8 mouse cellular contexts compared by ENCODE assay signal in genomic region chr7:19024581-19025255, GRCm38 (mm10). TPM values are rescaled to one million over a fixed set of nuclear protein-coding genes. Genes with fewer than 3 reads are reported as not detected.
A peak's percentile ranks its signal among the peaks of the same experiment; 100 is the strongest.
DNase-seq lines count a peak whose midpoint lies in the region; ATAC-seq lines count a peak whose summit lies in the region.

No protein-coding gene starts in this region.

- H3K9me3 ChIP-seq in heart, embryonic 14.5 days (ENCODE audit: control insufficient read depth, low read length) = no peaks in the 10 kb centered on the region
- no peaks in the 10 kb centered on the region for H3K9me3 ChIP-seq in limb, embryonic 11.5 days (ENCODE audit: control insufficient read depth, low read length)
- H3K9me3 ChIP-seq in midbrain, embryonic 15.5 days = no peaks in the 10 kb centered on the region

- peak overlapping the region; percentile 87 for H3K4me2 ChIP-seq in heart, embryonic 14.5 days (ENCODE audit: low read length)
- H3K4me2 ChIP-seq in limb, embryonic 11.5 days (ENCODE audit: low read depth, severe bottlenecking) = peak overlapping the region; percentile 82
- H3K4me2 ChIP-seq in midbrain, embryonic 15.5 days = peak overlapping the region; percentile 61

- H3K4me3 ChIP-seq in heart, embryonic 14.5 days (ENCODE audit: control insufficient read depth in 1 of 2, insufficient read depth in 1 of 2, low read depth in 1 of 2, low read length in 2 of 2) = peak overlapping the region; percentile 95 to 99
- peak overlapping the region; percentile 85 for H3K4me3 ChIP-seq in limb, embryonic 11.5 days (ENCODE audit: low read depth, low read length)
- peak overlapping the region; percentile 83 for H3K4me3 ChIP-seq in midbrain, embryonic 15.5 days

- WGBS in heart, embryonic 14.5 days = 2% methylated on average over 36 of the region's 36 CpGs
- 2% methylated on average over 27 of the region's 36 CpGs for WGBS in limb, embryonic 11.5 days
- 2% methylated on average over 36 of the region's 36 CpGs for WGBS in midbrain, embryonic 15.5 days

- peaks cover 13% of the 10 kb centered on the region for H3K36me3 ChIP-seq in heart, embryonic 14.5 days (ENCODE audit: control insufficient read depth, insufficient read depth, low read length)
- peaks cover 7% of the 10 kb centered on the region for H3K36me3 ChIP-seq in limb, embryonic 11.5 days (ENCODE audit: control insufficient read depth, insufficient read depth, low read length)
- H3K36me3 ChIP-seq in midbrain, embryonic 15.5 days (replicated peaks) = peaks cover 10% of the 10 kb centered on the region; the same call in 1 of the 2 replicates

- DNase-seq in frontal cortex, adult 2 months (ENCODE audit: extremely low spot score in 1 of 2, low spot score in 1 of 2) = no peak
- peak; percentile 59 for DNase-seq in A20 (ENCODE audit: low read depth, low spot score)
- peak; percentile 63 to 68 for DNase-seq in cerebellum, postnatal 14 days
- DNase-seq in limb, embryonic 11.5 days (ENCODE audit: low spot score) = peak; percentile 56
- no peak for DNase-seq in left cerebral cortex, adult 11 months (ENCODE audit: low spot score)

- H3K27ac ChIP-seq in heart, embryonic 14.5 days (replicated peaks in 1 of 2; ENCODE audit: control insufficient read depth in 1 of 2, insufficient read depth in 1 of 2, low read depth in 2 of 2, low read length in 2 of 2) = peak overlapping the region; percentile 59 to 72
- H3K27ac ChIP-seq in limb, embryonic 11.5 days (replicated peaks; ENCODE audit: low read depth, low read length) = 0 out of 2 replicates have a peak overlapping the region, but pooled peaks have one; percentile 47
- H3K27ac ChIP-seq in midbrain, embryonic 15.5 days = peak overlapping the region; percentile 66

- H3K9ac ChIP-seq in heart, embryonic 14.5 days (ENCODE audit: low read length) = peak overlapping the region; percentile 97
- peak overlapping the region; percentile 86 for H3K9ac ChIP-seq in limb, embryonic 11.5 days (ENCODE audit: low read length)
- peak overlapping the region; percentile 84 for H3K9ac ChIP-seq in midbrain, embryonic 15.5 days

- peak; percentile 24; the same call in 1 of the 2 replicates for ATAC-seq in frontal cortex, adult (ENCODE audit: low TSS enrichment)
- ATAC-seq in heart, embryonic 14.5 days (ENCODE audit: insufficient number of reproducible peaks, insufficient read depth, low FRiP score, low read depth) = peak; percentile 23
- peak; percentile 37 for ATAC-seq in limb, embryonic 11.5 days (ENCODE audit: insufficient number of reproducible peaks, low FRiP score, low TSS enrichment, low read depth)
- ATAC-seq in midbrain, embryonic 15.5 days (replicated peaks) = peak; percentile 65

- H3K4me1 ChIP-seq in heart, embryonic 14.5 days (ENCODE audit: control insufficient read depth in 2 of 2, insufficient read depth in 2 of 2, low read length in 2 of 2) = peaks cover 7 to 22% of the 10 kb centered on the region in 2 experiments
- peaks cover 6% of the 10 kb centered on the region; the same call in 1 of the 2 replicates for H3K4me1 ChIP-seq in limb, embryonic 11.5 days (ENCODE audit: control insufficient read depth, insufficient read depth, low read length)
- H3K4me1 ChIP-seq in midbrain, embryonic 15.5 days = peaks cover 21% of the 10 kb centered on the region

- peaks cover 37% of the 10 kb centered on the region for H3K27me3 ChIP-seq in heart, embryonic 14.5 days (ENCODE audit: control insufficient read depth, insufficient read depth, low read length)
- peaks cover 32% of the 10 kb centered on the region for H3K27me3 ChIP-seq in limb, embryonic 11.5 days (ENCODE audit: control insufficient read depth, insufficient read depth, low read length)
- H3K27me3 ChIP-seq in midbrain, embryonic 15.5 days (replicated peaks) = peaks cover 37% of the 10 kb centered on the region

RNA-seq across cellular contexts. Expression of gene Sympk, which starts 0.5 kb away (rescaled TPM):
- polyA plus RNA-seq in frontal cortex, adult 2 months (2012; rRNA removed) = 118 and 120 TPM in 2 replicates
- polyA plus RNA-seq in heart, embryonic 14.5 days (2014; fragmentation: Nextera tagmentation; extraction: Ambion mirVana) = 15.8 and 16.3 TPM in 2 replicates
- polyA plus RNA-seq in limb, embryonic 11.5 days (2014; fragmentation: Nextera tagmentation; extraction: Ambion mirVana) = 36.0 and 37.6 TPM in 2 replicates
- polyA plus RNA-seq in midbrain, embryonic 15.5 days (2015; fragmentation: Nextera tagmentation; extraction: Ambion mirVana) = 30.6 and 32.7 TPM in 2 replicates

RNA-seq across cellular contexts. Expression of gene Foxa3, which starts 1.4 kb away (rescaled TPM):
- polyA plus RNA-seq in frontal cortex, adult 2 months (2012; rRNA removed) = not detected in 2 replicates
- polyA plus RNA-seq in heart, embryonic 14.5 days (2014; fragmentation: Nextera tagmentation; extraction: Ambion mirVana) = not detected in 2 replicates
- 0.21 and 0.44 TPM in 2 replicates for polyA plus RNA-seq in limb, embryonic 11.5 days (2014; fragmentation: Nextera tagmentation; extraction: Ambion mirVana)
- not detected in 2 replicates for polyA plus RNA-seq in midbrain, embryonic 15.5 days (2015; fragmentation: Nextera tagmentation; extraction: Ambion mirVana)

RNA-seq across cellular contexts. Expression of gene Irf2bp1, which starts 20.9 kb away (rescaled TPM):
- 29.0 and 30.5 TPM in 2 replicates for polyA plus RNA-seq in frontal cortex, adult 2 months (2012; rRNA removed)
- 14.8 and 17.8 TPM in 2 replicates for polyA plus RNA-seq in heart, embryonic 14.5 days (2014; fragmentation: Nextera tagmentation; extraction: Ambion mirVana)
- 31.4 and 32.5 TPM in 2 replicates for polyA plus RNA-seq in limb, embryonic 11.5 days (2014; fragmentation: Nextera tagmentation; extraction: Ambion mirVana)
- polyA plus RNA-seq in midbrain, embryonic 15.5 days (2015; fragmentation: Nextera tagmentation; extraction: Ambion mirVana) = 33.4 and 40.2 TPM in 2 replicates

RNA-seq across cellular contexts. Expression of gene Rsph6a, which starts 29.8 kb away (rescaled TPM):
- polyA plus RNA-seq in frontal cortex, adult 2 months (2012; rRNA removed) = 0.14 and 0.17 TPM in 2 replicates
- polyA plus RNA-seq in heart, embryonic 14.5 days (2014; fragmentation: Nextera tagmentation; extraction: Ambion mirVana) = not detected in 2 replicates
- not detected in 2 replicates for polyA plus RNA-seq in limb, embryonic 11.5 days (2014; fragmentation: Nextera tagmentation; extraction: Ambion mirVana)
- polyA plus RNA-seq in midbrain, embryonic 15.5 days (2015; fragmentation: Nextera tagmentation; extraction: Ambion mirVana) = 0.15 and 0.37 TPM in 2 replicates

RNA-seq across cellular contexts. Expression of gene Mypop, which starts 33.7 kb away (rescaled TPM):
- polyA plus RNA-seq in frontal cortex, adult 2 months (2012; rRNA removed) = 39.9 and 46.2 TPM in 2 replicates
- polyA plus RNA-seq in heart, embryonic 14.5 days (2014; fragmentation: Nextera tagmentation; extraction: Ambion mirVana) = 1.3 and 1.6 TPM in 2 replicates
- 4.5 and 5.7 TPM in 2 replicates for polyA plus RNA-seq in limb, embryonic 11.5 days (2014; fragmentation: Nextera tagmentation; extraction: Ambion mirVana)
- polyA plus RNA-seq in midbrain, embryonic 15.5 days (2015; fragmentation: Nextera tagmentation; extraction: Ambion mirVana) = 5.8 and 6.2 TPM in 2 replicates

Comparison
In these comparisons a context has a peak if more than half of its experiments do, and no peak if none do; other contexts are left out.
1. DNase-seq: peak in A20 (single experiment), cerebellum, postnatal 14 days (2 of 2) and limb, embryonic 11.5 days (single experiment); none in frontal cortex, adult 2 months (0 of 2) and left cerebral cortex, adult 11 months (single experiment).
2. Peak in every context shown above with its lines, with median percentiles within 50 percentile points of each other: ATAC-seq, H3K27ac ChIP-seq, H3K4me2 ChIP-seq, H3K4me3 ChIP-seq and H3K9ac ChIP-seq.